29 mouse cellular contexts compared by ENCODE assay signal in genomic region chr8:34496751-34497150, GRCm38 (mm10).
"Had no signal": no experiment of that assay in that cellular context is flagged by ENCODE, and none has a peak within 500 bp of the region (broad histone marks: within the 10 kb centered on the region; RNA-seq: fewer than 3 reads in every experiment).

No protein-coding gene starts in this region.

- H3K4me1 ChIP-seq: embryonic facial prominence, embryonic 10.5 days; embryonic facial prominence, embryonic 12.5 days; embryonic facial prominence, embryonic 13.5 days; embryonic facial prominence, embryonic 15.5 days had no signal

- H3K27me3 ChIP-seq: embryonic facial prominence, embryonic 12.5 days; embryonic facial prominence, embryonic 13.5 days; embryonic facial prominence, embryonic 15.5 days; forebrain, embryonic 12.5 days; forebrain, embryonic 13.5 days; forebrain, embryonic 15.5 days had no signal

- H3K27ac ChIP-seq: embryonic facial prominence, embryonic 10.5 days; embryonic facial prominence, embryonic 12.5 days; embryonic facial prominence, embryonic 13.5 days; embryonic facial prominence, embryonic 15.5 days; forebrain, embryonic 10.5 days; forebrain, embryonic 12.5 days; forebrain, embryonic 13.5 days; forebrain, embryonic 15.5 days; gastrocnemius, adult 2 months; heart, adult 2 months had no signal

- H3K4me3 ChIP-seq: embryonic facial prominence, embryonic 10.5 days; embryonic facial prominence, embryonic 12.5 days; embryonic facial prominence, embryonic 13.5 days; embryonic facial prominence, embryonic 15.5 days; erythroblast, embryonic 14.5 days; forebrain, embryonic 10.5 days; forebrain, embryonic 12.5 days; forebrain, embryonic 13.5 days; forebrain, embryonic 15.5 days; gastrocnemius, adult 2 months; heart, adult 2 months had no signal

- H3K4me2 ChIP-seq: embryonic facial prominence, embryonic 12.5 days; embryonic facial prominence, embryonic 13.5 days; embryonic facial prominence, embryonic 15.5 days; forebrain, embryonic 12.5 days; forebrain, embryonic 13.5 days; forebrain, embryonic 15.5 days had no signal

- ATAC-seq: forebrain, embryonic 13.5 days; forebrain, embryonic 14.5 days; forebrain, embryonic 15.5 days; forebrain, embryonic 16.5 days; forebrain, postnatal 0 days had no signal

- H3K9ac ChIP-seq: embryonic facial prominence, embryonic 12.5 days; embryonic facial prominence, embryonic 13.5 days; embryonic facial prominence, embryonic 15.5 days; forebrain, embryonic 12.5 days; forebrain, embryonic 13.5 days; forebrain, embryonic 15.5 days; forebrain, postnatal 0 days had no signal

- H3K36me3 ChIP-seq: embryonic facial prominence, embryonic 10.5 days; embryonic facial prominence, embryonic 12.5 days; embryonic facial prominence, embryonic 13.5 days; embryonic facial prominence, embryonic 15.5 days; forebrain, embryonic 10.5 days; forebrain, embryonic 12.5 days; forebrain, embryonic 15.5 days had no signal

- H3K9me3 ChIP-seq: embryonic facial prominence, embryonic 10.5 days; embryonic facial prominence, embryonic 12.5 days; embryonic facial prominence, embryonic 13.5 days; embryonic facial prominence, embryonic 15.5 days; forebrain, embryonic 10.5 days; forebrain, embryonic 12.5 days; forebrain, embryonic 13.5 days; forebrain, embryonic 15.5 days had no signal

- DNase-seq: cerebellum, adult 18-20 months; cerebellum, adult 2 months; cerebellum, adult 8-10 months; cerebellum, adult 9-10 months; cerebellum, adult 9-11 months; cerebellum, postnatal 10 days; cerebellum, postnatal 14 days; cerebellum, postnatal 25 days; cerebellum, postnatal 36 days; embryo, embryonic 11 days; forebrain, postnatal 0 days; gastrocnemius, adult 2 months; gastrocnemius, postnatal 10 days; gastrocnemius, postnatal 14 days; gastrocnemius, postnatal 25 days; gastrocnemius, postnatal 36 days; heart, adult 18-20 months; heart, adult 2 months had no signal
